Mouse (Mus musculus): ENCODE data around the gene Zfp704. TPM values are rescaled to one million over a fixed set of nuclear protein-coding genes. Genes with fewer than 3 reads are reported as not detected.

The Zfp704 gene
- polyA plus RNA-seq, 1 experiment from 2014 or later: 12.0 TPM

DNA sequence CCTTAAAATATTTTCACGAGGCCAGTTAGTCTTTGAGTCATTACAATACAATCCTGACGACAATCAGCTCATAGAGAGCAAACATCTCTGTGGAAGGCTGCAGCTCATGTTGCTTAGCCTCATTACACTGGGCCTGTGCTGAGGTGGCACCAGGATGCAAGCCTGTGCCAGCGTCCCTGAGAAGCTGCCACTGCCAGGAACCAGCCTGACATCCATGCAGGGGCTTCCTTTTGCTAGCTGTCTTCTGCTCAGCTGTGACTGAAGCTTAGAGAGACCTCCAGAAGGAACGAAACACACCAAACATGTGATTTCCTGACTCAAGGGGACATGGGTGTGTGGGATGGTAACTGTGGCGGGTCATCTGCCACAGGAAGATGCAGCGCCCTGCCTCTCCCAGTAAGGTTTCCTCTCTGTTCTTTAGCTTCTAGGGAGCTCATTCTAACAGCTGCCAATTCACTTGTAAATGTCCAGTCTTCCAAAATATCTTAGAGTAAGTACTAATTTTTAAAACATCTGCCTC is 104.1 kb downstream of the Zfp704 start:
- Histone ChIP-seq H3K4me1 (peaks cover 12% of the 10 kb centered on the region), H3K9me3 (replicated peaks) (no peaks in the 10 kb centered on the region), H3K36me3 (no peaks in the 10 kb centered on the region), H3K4me2 (no peak overlapping the region), H3K27ac (replicated peaks) (no peak overlapping the region), H3K27me3 (replicated peaks) (no peaks in the 10 kb centered on the region), H3K4me3 (replicated peaks) (no peak overlapping the region), H3K9ac (replicated peaks) (no peak overlapping the region)
- 73% methylated on average over 6 of the region's 6 CpGs for WGBS
- no peak for ATAC-seq (ENCODE audit: low FRiP score)

GRCm38 (mm10) chr3:9504371-9504770 is 105.5 kb downstream of the Zfp704 start:
- no peak overlapping the region for H3K9ac ChIP-seq (replicated peaks)
- no peaks in the 10 kb centered on the region for H3K27me3 ChIP-seq (replicated peaks)
- peaks cover 25% of the 10 kb centered on the region for H3K4me1 ChIP-seq
- no peaks in the 10 kb centered on the region for H3K9me3 ChIP-seq (replicated peaks)
- no peaks in the 10 kb centered on the region for H3K36me3 ChIP-seq
- WGBS: 91% methylated on average over 4 of the region's 4 CpGs
- no peak overlapping the region for H3K27ac ChIP-seq (replicated peaks)
- H3K4me3 ChIP-seq (replicated peaks): no peak overlapping the region
- no peak for ATAC-seq (ENCODE audit: low FRiP score)
- no peak overlapping the region for H3K4me2 ChIP-seq

GRCm38 (mm10) chr3:9500725-9501124 is 109.2 kb downstream of the Zfp704 start:
- peaks cover 47% of the 10 kb centered on the region for H3K4me1 ChIP-seq
- peak overlapping the region; percentile 76 for H3K27ac ChIP-seq (replicated peaks)
- H3K4me2 ChIP-seq: peak overlapping the region; percentile 31
- no peaks in the 10 kb centered on the region for H3K36me3 ChIP-seq
- no peaks in the 10 kb centered on the region for H3K9me3 ChIP-seq (replicated peaks)
- 4% methylated on average over 6 of the region's 6 CpGs for WGBS
- H3K27me3 ChIP-seq (replicated peaks): no peaks in the 10 kb centered on the region
- peak; percentile 97 for ATAC-seq (ENCODE audit: low FRiP score)
- H3K4me3 ChIP-seq (replicated peaks): no peak overlapping the region
- no peak overlapping the region for H3K9ac ChIP-seq (replicated peaks)

GRCm38 (mm10) chr3:9499994-9500553 is 109.8 kb downstream of the Zfp704 start:
- H3K4me1 ChIP-seq: peaks cover 47% of the 10 kb centered on the region
- peak; percentile 57 for ATAC-seq (ENCODE audit: low FRiP score)

DNA sequence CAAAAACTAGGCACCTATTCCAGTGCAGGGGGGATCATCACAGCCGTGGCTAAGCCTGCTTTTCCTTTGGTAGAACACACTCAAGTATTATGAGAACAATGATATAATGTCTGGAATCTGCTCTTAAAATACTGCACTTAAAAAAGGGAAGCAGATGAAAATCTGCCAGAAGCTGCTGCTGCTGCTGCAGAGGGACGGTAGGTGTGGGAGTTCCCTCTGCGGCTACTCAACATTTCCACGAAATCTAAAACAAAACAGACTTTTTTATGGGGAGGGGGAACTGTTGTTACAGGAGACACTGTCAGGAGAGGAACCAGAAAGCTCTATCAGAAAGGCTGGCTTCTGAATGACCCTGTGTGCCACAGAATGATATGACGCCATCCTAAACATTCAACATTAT is 110.4 kb downstream of the Zfp704 start:
- H3K9me3 ChIP-seq (replicated peaks): no peaks in the 10 kb centered on the region
- no peak overlapping the region for H3K4me2 ChIP-seq
- H3K4me1 ChIP-seq: peaks cover 47% of the 10 kb centered on the region
- no peak overlapping the region; the same call in 1 of the 2 replicates for H3K9ac ChIP-seq (replicated peaks)
- H3K27me3 ChIP-seq (replicated peaks): no peaks in the 10 kb centered on the region
- peak overlapping the region; percentile 76 for H3K27ac ChIP-seq (replicated peaks)
- no peak; the same call in 1 of the 2 replicates for ATAC-seq (ENCODE audit: low FRiP score)
- WGBS: 42% methylated on average over 5 of the region's 5 CpGs
- no peaks in the 10 kb centered on the region for H3K36me3 ChIP-seq
- H3K4me3 ChIP-seq (replicated peaks): no peak overlapping the region

More at GRCm38 (mm10) chr3:9499994-9500553, 109.8 kb downstream of the Zfp704 start:
- WGBS: 26% methylated on average over 8 of the region's 8 CpGs
- Histone ChIP-seq H3K4me3 (replicated peaks) (no peak overlapping the region), H3K9ac (replicated peaks) (no peak overlapping the region; the same call in 1 of the 2 replicates), H3K36me3 (no peaks in the 10 kb centered on the region), H3K4me2 (peak overlapping the region; percentile 31), H3K27ac (replicated peaks) (peak overlapping the region; percentile 76), H3K27me3 (replicated peaks) (no peaks in the 10 kb centered on the region), H3K9me3 (replicated peaks) (no peaks in the 10 kb centered on the region)

DNA sequence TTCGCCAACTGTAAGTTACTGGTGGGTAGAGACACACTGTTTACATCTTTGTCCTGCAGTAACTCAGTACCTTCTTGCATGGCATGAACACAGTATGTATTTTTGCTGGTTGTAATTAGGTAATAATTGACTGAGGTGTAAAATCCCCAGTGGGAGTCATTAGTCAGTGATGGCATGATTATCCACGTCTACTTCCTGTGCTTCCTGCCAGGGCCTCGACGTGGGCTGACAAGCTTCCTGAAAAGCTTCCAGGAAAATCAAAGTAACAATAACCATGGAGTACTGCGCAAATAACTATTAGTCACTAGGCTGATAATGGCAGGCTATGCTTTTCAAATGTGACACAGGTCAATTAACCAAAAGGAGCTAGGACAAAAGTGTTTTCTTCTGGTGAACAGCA is 112.6 kb downstream of the Zfp704 start:
- H3K4me1 ChIP-seq: peaks cover 43% of the 10 kb centered on the region
- no peak for ATAC-seq (ENCODE audit: low FRiP score)
- H3K4me2 ChIP-seq: no peak overlapping the region
- no peak overlapping the region; the same call in 1 of the 2 replicates for H3K27ac ChIP-seq (replicated peaks)
- no peaks in the 10 kb centered on the region for H3K36me3 ChIP-seq
- H3K9ac ChIP-seq (replicated peaks): no peak overlapping the region
- whole genome bisulfite sequencing: 33% methylated on average over 5 of the region's 5 CpGs
- H3K4me3 ChIP-seq (replicated peaks): no peak overlapping the region
- H3K27me3 ChIP-seq (replicated peaks): no peaks in the 10 kb centered on the region
- no peaks in the 10 kb centered on the region for H3K9me3 ChIP-seq (replicated peaks)

- 90% methylated on average over 4 of the region's 4 CpGs for WGBS
- no peak overlapping the region for H3K27ac ChIP-seq (replicated peaks)
These were observed 118.1 kb downstream of the Zfp704 start for GRCm38 (mm10) chr3:9491766-9492283.

DNA sequence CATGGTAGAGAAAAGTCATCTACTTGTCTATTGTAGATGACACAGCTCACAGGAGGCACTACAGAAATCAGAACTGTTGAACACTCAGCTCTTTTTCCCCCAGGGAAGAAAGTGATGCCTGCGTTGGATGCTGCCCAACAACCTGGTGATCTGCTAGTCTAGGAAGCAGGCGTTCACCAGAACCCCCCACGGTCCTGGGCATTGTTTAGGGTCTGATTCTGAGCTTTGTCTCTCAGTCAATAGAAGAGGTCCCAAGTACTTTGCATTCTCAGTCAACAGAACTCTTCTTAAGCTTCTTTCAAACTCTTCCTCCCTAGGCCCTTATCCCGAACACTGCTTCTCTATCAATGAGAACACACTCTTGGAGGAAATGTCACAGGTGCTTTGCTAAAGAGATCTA is 122.2 kb downstream of the Zfp704 start:
- Histone ChIP-seq H3K27me3 (replicated peaks) (no peaks in the 10 kb centered on the region), H3K4me1 (peaks cover 4% of the 10 kb centered on the region; the same call in 1 of the 2 replicates), H3K4me3 (replicated peaks) (no peak overlapping the region), H3K9ac (replicated peaks) (no peak overlapping the region), H3K36me3 (no peaks in the 10 kb centered on the region), H3K27ac (replicated peaks) (no peak overlapping the region), H3K9me3 (replicated peaks) (no peaks in the 10 kb centered on the region), H3K4me2 (no peak overlapping the region)
- WGBS: 82% methylated on average over 4 of the region's 4 CpGs
- no peak for ATAC-seq (ENCODE audit: low FRiP score)

More at GRCm38 (mm10) chr3:9491766-9492283, 118.1 kb downstream of the Zfp704 start:
- no peaks in the 10 kb centered on the region for H3K9me3 ChIP-seq (replicated peaks)
- H3K4me2 ChIP-seq: no peak overlapping the region
- no peak overlapping the region for H3K4me3 ChIP-seq (replicated peaks)
- H3K4me1 ChIP-seq: peaks cover 4% of the 10 kb centered on the region
- no peak for ATAC-seq (ENCODE audit: low FRiP score)
- H3K36me3 ChIP-seq: no peaks in the 10 kb centered on the region
- H3K27me3 ChIP-seq (replicated peaks): no peaks in the 10 kb centered on the region
- no peak overlapping the region for H3K9ac ChIP-seq (replicated peaks)

DNA sequence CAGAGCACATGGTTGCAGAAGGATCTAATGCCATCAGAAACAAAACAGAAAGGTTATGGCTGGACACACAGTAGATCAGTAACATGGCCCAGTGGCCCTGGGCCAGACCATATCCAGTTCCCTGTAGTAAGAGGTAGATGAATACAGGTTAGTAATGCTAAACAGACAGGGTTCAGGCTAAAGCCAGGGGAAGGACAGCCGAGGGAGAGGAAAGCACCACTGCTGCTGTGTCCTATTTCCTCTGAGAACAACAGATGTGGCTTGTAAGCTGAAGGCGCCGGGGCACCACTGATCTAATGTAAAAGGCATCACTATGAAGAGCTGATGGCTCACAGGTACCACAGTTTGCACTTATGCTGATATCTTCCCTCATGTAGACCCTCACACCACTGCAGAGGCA is 124.4 kb downstream of the Zfp704 start:
- Histone ChIP-seq H3K4me1 (peaks cover 4% of the 10 kb centered on the region; the same call in 1 of the 2 replicates), H3K27me3 (replicated peaks) (no peaks in the 10 kb centered on the region), H3K9me3 (replicated peaks) (no peaks in the 10 kb centered on the region), H3K4me2 (no peak overlapping the region), H3K9ac (replicated peaks) (no peak overlapping the region), H3K4me3 (replicated peaks) (no peak overlapping the region), H3K27ac (replicated peaks) (no peak overlapping the region), H3K36me3 (no peaks in the 10 kb centered on the region)
- 96% methylated on average over 3 of the region's 3 CpGs for WGBS
- ATAC-seq (ENCODE audit: low FRiP score): no peak

GRCm38 (mm10) chr3:9481956-9482355 is 127.9 kb downstream of the Zfp704 start:
- H3K27me3 ChIP-seq (replicated peaks): no peaks in the 10 kb centered on the region
- H3K27ac ChIP-seq (replicated peaks): no peak overlapping the region
- no peak overlapping the region for H3K4me3 ChIP-seq (replicated peaks)
- no peaks in the 10 kb centered on the region for H3K36me3 ChIP-seq
- ATAC-seq (ENCODE audit: low FRiP score): no peak
- H3K9ac ChIP-seq (replicated peaks): no peak overlapping the region
- no peaks in the 10 kb centered on the region for H3K9me3 ChIP-seq (replicated peaks)
- 78% methylated on average over 4 of the region's 4 CpGs for WGBS
- peaks cover 4% of the 10 kb centered on the region; the same call in 1 of the 2 replicates for H3K4me1 ChIP-seq
- no peak overlapping the region for H3K4me2 ChIP-seq

GRCm38 (mm10) chr3:9481358-9481757 is 128.5 kb downstream of the Zfp704 start:
- no peak overlapping the region for H3K4me3 ChIP-seq (replicated peaks)
- H3K36me3 ChIP-seq: no peaks in the 10 kb centered on the region
- WGBS: 74% methylated on average over 6 of the region's 6 CpGs
- H3K9ac ChIP-seq (replicated peaks): no peak overlapping the region
- H3K4me2 ChIP-seq: no peak overlapping the region
- peaks cover 4% of the 10 kb centered on the region; the same call in 1 of the 2 replicates for H3K4me1 ChIP-seq
- no peaks in the 10 kb centered on the region for H3K9me3 ChIP-seq (replicated peaks)
- H3K27ac ChIP-seq (replicated peaks): no peak overlapping the region
- H3K27me3 ChIP-seq (replicated peaks): no peaks in the 10 kb centered on the region
- no peak for ATAC-seq (ENCODE audit: low FRiP score)

DNA sequence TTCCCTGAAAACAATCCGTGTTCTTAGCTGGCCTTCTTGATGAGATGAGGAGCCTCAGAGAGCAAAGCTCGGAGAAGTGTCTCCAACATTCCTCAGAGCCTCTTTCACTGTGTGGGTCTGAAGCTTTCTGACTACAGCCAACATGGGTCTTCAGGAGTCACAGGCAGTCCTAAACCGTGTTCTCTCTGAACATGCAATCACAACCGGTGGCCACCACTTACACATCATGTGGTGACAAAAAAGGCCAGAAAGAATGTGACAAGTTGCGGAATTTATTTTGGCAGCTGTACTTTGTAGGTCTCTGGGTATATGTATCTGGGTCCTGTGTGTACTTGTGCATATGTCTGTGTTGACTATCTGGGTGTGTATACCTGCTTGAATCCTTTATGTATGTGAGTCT is 128.9 kb downstream of the Zfp704 start:
- no peak overlapping the region for H3K9ac ChIP-seq (replicated peaks)
- H3K27ac ChIP-seq (replicated peaks): no peak overlapping the region
- H3K27me3 ChIP-seq (replicated peaks): no peaks in the 10 kb centered on the region
- no peak overlapping the region for H3K4me3 ChIP-seq (replicated peaks)
- 87% methylated on average over 5 of the region's 5 CpGs for WGBS
- no peaks in the 10 kb centered on the region for H3K9me3 ChIP-seq (replicated peaks)
- peaks cover 4% of the 10 kb centered on the region; the same call in 1 of the 2 replicates for H3K4me1 ChIP-seq
- H3K4me2 ChIP-seq: no peak overlapping the region
- no peaks in the 10 kb centered on the region for H3K36me3 ChIP-seq
- ATAC-seq (ENCODE audit: low FRiP score): no peak
